Mouse (Mus musculus) hindbrain, postnatal 0 days (tissue): Measurements from ENCODE around the gene Ap3b1. TPM values are rescaled to one million over a fixed set of nuclear protein-coding genes. Genes with fewer than 3 reads are reported as not detected.

Experiments
- ATAC-seq: fragments of 200-750 bp; cut with Nextera tagmentation; 2 replicates; pipeline ENCODE4 v1.8.0; 2017; ENCODE audit warnings: mild to moderate bottlenecking, moderate TSS enrichment, moderate library complexity
- DNase-seq: peaks from one replicate; pipeline ENCODE4 v3.0.0-alpha.2; 2015; ENCODE audit warnings: low spot score
- H3K27ac ChIP-seq: fragments of 300-500 bp; sonication (generic); 2 replicates; pipeline ENCODE4 v1.5.1; 2014; ENCODE audit warnings: mild to moderate bottlenecking
- H3K27me3 ChIP-seq: fragments of 300-500 bp; sonication (generic); 2 replicates; pipeline ENCODE4 v1.6.1; 2014; ENCODE audit warnings: low read length, mixed read lengths; ENCODE audit not compliant: insufficient read depth
- H3K36me3 ChIP-seq: fragments of 300-500 bp; sonication (generic); 2 replicates; pipeline ENCODE4 v1.6.1; 2014; ENCODE audit warnings: low read length, mixed read lengths; ENCODE audit not compliant: insufficient read depth
- H3K4me1 ChIP-seq: fragments of 300-500 bp; sonication (generic); 2 replicates; pipeline ENCODE4 v1.6.1; 2014; ENCODE audit warnings: antibody characterized with exemption, low read length, mixed read lengths; ENCODE audit not compliant: insufficient read depth
- H3K4me2 ChIP-seq: fragments of 300-500 bp; sonication (generic); 2 replicates; pipeline ENCODE4 v1.6.1; 2014; ENCODE audit warnings: low read depth, mild to moderate bottlenecking, low read length, moderate library complexity, mixed read lengths
- H3K4me3 ChIP-seq: fragments of 300-500 bp; sonication (generic); 2 replicates; pipeline ENCODE4 v1.5.1; 2014; ENCODE audit warnings: low read length
- H3K9ac ChIP-seq: fragments of 300-500 bp; sonication (generic); replicated peaks from 2 replicates; pipeline ENCODE4 v1.6.1; 2014; ENCODE audit warnings: mild to moderate bottlenecking, low read length, moderate library complexity, mixed read lengths
- H3K9me3 ChIP-seq: fragments of 300-500 bp; sonication (generic); 2 replicates; pipeline ENCODE4 v1.6.1; 2016; ENCODE audit warnings: low read length, mixed read lengths
- CTCF ChIP-seq: IDR thresholded peaks from 2 replicates; pipeline ENCODE4 v1.5.1; 2016; ENCODE audit warnings: antibody characterized with exemption, control low read depth, low read depth
- WGBS: fragments of 180-500 bp; shearing (Covaris S2); extraction: QIAGEN DNeasy Blood & Tissue Kit; methylation state at CpG from one replicate; pipeline ENCODE4 v1.1.7; 2014; 5-methylcytosine and 5-hydroxymethylcytosine counted together
- polyA plus RNA-seq: library from polyadenylated mRNA; unstranded; fragments of >200 nt; fragmentation: Nextera tagmentation; extraction: Ambion mirVana; gene quantifications from 2 replicates; pipeline ENCODE4 v1.2.1, GENCODE M21; 2015
- total RNA-seq: library from RNA; depleted of rRNA; stranded (reverse); fragments of >200 nt; gene quantifications from 2 replicates; pipeline ENCODE4 v1.2.3, GENCODE M21; 2014

Gene Ap3b1
- total and polyA plus RNA-seq, 2 experiments from 2014 or later = 16.9 to 23.4 TPM

DNA sequence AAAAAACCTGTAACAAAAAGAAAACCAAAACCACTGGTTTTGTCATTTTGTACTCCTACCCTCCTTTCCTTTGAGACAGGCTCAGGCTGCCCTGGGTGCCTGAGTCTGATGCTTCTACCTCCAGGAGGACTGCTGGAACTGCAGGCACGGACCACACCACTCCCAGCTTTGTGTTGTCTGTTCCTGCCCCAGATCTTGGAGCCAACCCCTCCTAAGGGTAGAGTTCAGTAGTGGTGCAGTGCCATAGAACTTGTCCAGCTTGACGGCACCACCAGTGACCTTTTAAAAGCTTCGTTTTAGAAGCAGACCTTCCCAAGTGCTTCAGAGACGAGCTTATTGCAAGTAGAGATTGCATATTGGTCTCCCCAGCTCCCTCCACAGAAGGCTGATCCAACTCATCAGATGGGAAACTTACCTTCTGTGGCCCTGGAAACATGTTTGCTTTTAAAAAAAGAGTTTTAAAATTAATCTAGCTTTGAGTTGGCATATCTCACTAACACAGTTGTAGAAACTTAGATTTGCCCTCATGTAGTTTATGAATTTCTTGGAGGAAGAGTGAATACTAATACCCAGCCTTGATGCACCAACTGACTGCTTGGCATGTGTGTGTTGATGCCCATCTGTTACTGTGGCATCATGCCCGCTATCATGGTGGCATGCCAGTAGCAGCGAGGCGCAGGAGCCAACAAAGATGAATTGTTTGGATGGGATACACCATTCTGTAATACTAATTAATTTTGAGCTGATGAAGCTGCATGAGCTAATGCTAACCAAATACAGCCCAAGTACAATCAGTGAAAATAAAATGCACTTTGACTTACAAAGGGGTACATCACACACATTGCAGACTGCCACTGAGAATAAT is 17.0 kb downstream of the Ap3b1 start:
- no peaks in the 10 kb centered on the region for H3K27me3 ChIP-seq
- H3K9ac ChIP-seq = no peak overlapping the region
- TF ChIP-seq CTCF = peak; percentile 29; the same call in 1 of the 2 replicates
- H3K4me1 ChIP-seq = peaks cover 8% of the 10 kb centered on the region; the same call in 1 of the 2 replicates
- peak overlapping the region; percentile 68 for H3K27ac ChIP-seq
- H3K9me3 ChIP-seq = no peaks in the 10 kb centered on the region
- DNase-seq = peak; percentile 86
- H3K36me3 ChIP-seq = no peaks in the 10 kb centered on the region
- peak overlapping the region; percentile 24; the same call in 1 of the 2 replicates for H3K4me2 ChIP-seq
- H3K4me3 ChIP-seq = no peak overlapping the region
- ATAC-seq = peak; percentile 89
- WGBS = 41% methylated on average over 7 of the region's 7 CpGs

DNA sequence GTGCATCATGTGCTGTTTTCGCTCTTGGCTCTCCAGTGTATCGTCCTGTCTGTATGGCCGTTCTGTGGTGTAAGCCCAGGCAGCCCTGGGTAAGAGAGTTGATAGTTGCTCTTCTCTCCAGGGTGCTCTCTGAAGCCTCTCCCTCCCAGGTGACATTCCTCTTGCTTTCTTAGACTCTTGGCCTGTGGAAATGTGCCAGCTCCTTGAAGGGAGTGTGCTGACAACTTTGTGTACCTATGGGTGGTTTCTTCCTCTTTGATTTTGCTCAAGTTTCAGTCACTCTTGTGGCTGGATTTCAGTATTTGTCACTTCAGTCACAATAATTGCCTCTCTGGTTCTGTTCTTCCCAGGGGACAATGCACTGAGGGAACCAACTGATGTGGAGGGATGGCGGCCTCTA is 20.2 kb downstream of the Ap3b1 start:
- Histone ChIP-seq H3K4me1 (0 out of 2 replicates have a peak, but pooled peaks cover 6% of the 10 kb centered on the region), H3K27me3 (no peaks in the 10 kb centered on the region), H3K4me3 (no peak overlapping the region), H3K9ac (no peak overlapping the region), H3K4me2 (no peak overlapping the region), H3K9me3 (no peaks in the 10 kb centered on the region), H3K27ac (no peak overlapping the region), H3K36me3 (no peaks in the 10 kb centered on the region)
- WGBS = 79% methylated on average over 4 of the region's 4 CpGs
- ATAC-seq (no peak), DNase-seq (no peak)
- no peak for TF ChIP-seq CTCF

DNA sequence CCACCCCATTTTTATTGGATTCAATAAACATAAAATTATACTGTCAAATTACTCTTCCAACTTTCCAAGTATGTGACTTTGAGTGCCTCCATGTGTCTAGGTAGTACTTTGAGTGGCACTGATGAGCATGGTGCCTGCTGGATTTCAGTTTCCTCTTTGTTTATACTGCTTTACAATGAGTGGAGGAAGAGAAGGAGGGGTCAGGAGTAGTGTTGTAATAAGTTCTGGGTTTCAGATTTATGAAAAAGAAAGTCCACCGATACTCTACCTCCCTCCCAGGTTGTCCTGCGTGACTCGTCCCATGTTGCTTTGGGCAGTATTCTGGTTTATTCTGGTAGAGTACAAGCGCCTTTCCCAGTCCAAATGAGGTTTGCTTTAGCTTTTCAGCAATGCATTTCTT is 22.7 kb downstream of the Ap3b1 start:
- TF ChIP-seq CTCF = no peak
- 0 out of 2 replicates have a peak, but pooled peaks have one; percentile 8 for ATAC-seq
- no peak overlapping the region for H3K9ac ChIP-seq
- no peaks in the 10 kb centered on the region for H3K9me3 ChIP-seq
- H3K27ac ChIP-seq = no peak overlapping the region
- WGBS = 83% methylated on average over 4 of the region's 4 CpGs
- no peaks in the 10 kb centered on the region for H3K36me3 ChIP-seq
- no peak overlapping the region for H3K4me2 ChIP-seq
- no peaks in the 10 kb centered on the region for H3K27me3 ChIP-seq
- H3K4me1 ChIP-seq = 0 out of 2 replicates have a peak, but pooled peaks cover 2% of the 10 kb centered on the region
- no peak overlapping the region for H3K4me3 ChIP-seq
- DNase-seq = no peak

DNA sequence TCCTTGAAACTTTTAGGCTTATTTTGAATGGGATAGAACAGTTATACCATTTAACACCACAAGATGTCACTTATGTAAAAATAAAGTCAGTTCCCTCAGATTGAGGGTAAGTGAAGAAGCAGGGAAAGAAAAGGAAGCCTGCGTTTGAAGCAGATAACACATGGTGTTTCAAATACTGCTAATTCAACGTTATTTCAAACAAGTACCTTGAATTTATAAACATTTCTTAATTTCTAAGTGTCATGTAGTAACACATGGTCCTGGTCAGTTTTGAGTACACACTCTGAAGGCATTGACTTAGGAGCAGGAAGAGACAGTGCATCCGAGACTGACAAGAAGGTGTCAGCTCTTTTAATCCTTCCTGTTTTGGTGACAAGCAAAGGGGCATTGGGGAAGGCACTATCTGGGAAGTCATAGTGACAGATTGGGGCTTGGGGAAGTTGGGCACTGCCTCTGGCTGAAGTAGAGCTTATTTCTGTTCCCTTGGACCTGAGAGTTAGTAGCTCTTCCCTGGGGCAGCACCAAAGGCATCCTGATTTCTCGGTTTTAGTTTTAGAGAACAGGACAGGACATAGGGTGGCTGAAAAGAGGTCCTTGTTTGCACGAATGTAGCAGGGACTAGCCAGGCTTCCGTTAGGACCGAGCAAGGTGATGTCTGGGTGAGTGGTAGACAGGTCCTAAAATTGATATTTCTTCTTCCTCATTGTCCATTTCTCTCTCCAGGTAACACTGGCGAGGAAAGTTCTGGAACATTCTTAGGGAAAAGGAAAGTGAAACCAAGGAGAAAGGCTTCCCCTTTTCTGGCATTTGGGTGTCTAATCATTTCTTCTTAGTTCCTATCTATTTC is 23.3 kb downstream of the Ap3b1 start:
- H3K27ac ChIP-seq = no peak overlapping the region
- no peak overlapping the region for H3K4me2 ChIP-seq
- TF ChIP-seq CTCF = peak; percentile 69
- peak; percentile 60 for DNase-seq
- WGBS = 71% methylated on average over 8 of the region's 8 CpGs
- no peaks in the 10 kb centered on the region for H3K36me3 ChIP-seq
- H3K27me3 ChIP-seq = no peaks in the 10 kb centered on the region
- H3K9ac ChIP-seq = no peak overlapping the region
- no peak overlapping the region for H3K4me3 ChIP-seq
- ATAC-seq = 0 out of 2 replicates have a peak, but pooled peaks have one; percentile 49
- H3K9me3 ChIP-seq = no peaks in the 10 kb centered on the region
- no peaks in the 10 kb centered on the region for H3K4me1 ChIP-seq

DNA sequence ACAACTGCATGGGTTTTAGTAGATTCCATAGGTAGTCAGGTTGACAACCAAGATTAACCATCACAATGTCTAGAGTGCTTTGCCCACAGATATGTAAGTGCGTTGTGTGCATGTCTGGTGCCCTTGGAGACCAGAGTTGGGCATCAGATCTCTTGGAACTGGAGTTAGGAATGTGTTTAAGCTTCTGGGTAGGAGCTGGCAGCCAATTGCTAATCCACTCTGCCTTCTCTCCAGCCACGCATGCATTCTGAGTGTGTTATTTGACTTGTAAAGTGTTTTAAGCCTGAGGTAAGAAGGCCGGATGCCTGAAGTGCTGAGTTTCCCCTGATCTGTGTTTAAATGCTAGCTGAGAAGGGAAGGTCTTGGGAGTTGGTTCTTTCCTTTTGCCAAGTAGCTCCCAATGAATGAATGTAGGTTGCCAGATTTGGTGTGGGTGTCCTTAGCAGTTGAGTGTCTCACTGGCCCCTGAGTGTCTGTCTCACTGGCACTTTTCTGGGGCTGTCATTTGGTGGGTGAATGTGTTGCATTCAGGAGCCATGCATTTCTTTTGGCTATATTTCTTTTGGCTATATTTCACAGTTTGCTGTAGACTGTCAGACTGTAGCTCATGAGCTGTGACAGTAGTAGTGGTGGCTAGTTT is 26.3 kb downstream of the Ap3b1 start:
- Histone ChIP-seq H3K9me3 (no peaks in the 10 kb centered on the region), H3K27me3 (no peaks in the 10 kb centered on the region), H3K27ac (no peak overlapping the region), H3K36me3 (no peaks in the 10 kb centered on the region), H3K4me3 (no peak overlapping the region), H3K9ac (no peak overlapping the region), H3K4me2 (no peak overlapping the region), H3K4me1 (no peaks in the 10 kb centered on the region)
- no peak for TF ChIP-seq CTCF
- no peak for DNase-seq
- no peak for ATAC-seq
- 60% methylated on average over 3 of the region's 3 CpGs for WGBS

DNA sequence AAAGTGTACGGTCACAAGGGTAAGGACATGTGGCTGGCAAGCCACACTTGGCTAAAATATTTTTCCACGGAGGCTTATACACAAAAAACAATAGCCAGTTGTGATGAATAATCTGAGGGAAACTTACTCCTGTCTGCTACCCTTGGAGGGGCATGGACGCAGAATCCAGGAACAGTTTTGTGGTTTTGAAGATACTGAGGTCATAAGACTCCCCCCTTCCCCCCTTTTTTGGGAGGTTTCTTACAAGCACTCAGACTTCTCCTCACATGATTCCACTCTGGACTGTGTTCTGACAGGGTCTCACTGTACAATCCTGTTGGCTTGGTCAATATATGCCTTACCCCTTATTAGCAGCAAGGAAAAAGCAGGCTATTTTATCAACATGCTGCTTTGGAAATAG is 29.8 kb downstream of the Ap3b1 start:
- 68% methylated on average over 3 of the region's 3 CpGs for WGBS
- Histone ChIP-seq H3K9me3 (no peaks in the 10 kb centered on the region), H3K27ac (no peak overlapping the region), H3K4me1 (no peaks in the 10 kb centered on the region), H3K4me3 (no peak overlapping the region), H3K4me2 (no peak overlapping the region), H3K36me3 (no peaks in the 10 kb centered on the region), H3K9ac (no peak overlapping the region), H3K27me3 (no peaks in the 10 kb centered on the region)
- no peak for ATAC-seq
- DNase-seq = no peak
- TF ChIP-seq CTCF = no peak
